ENCODE assay signal across 8 mouse cellular contexts in genomic region chr17:49889629-49890028, GRCm38 (mm10).
A peak's percentile ranks its signal among the peaks of the same experiment; 100 is the strongest.
DNase-seq lines count a peak whose midpoint lies in the region; ATAC-seq and TF ChIP-seq lines count a peak whose summit lies in the region.

No protein-coding gene starts in this region.

- no peak overlapping the region for H3K4me3 ChIP-seq in lung, postnatal 0 days (ENCODE audit: low read depth, low read length)

- H3K36me3 ChIP-seq in lung, postnatal 0 days (ENCODE audit: insufficient read depth, low read length), result no peaks in the 10 kb centered on the region

- 42% methylated on average over 7 of the region's 7 CpGs for WGBS in lung, postnatal 0 days

- no peak overlapping the region for H3K4me2 ChIP-seq in lung, postnatal 0 days (replicated peaks; ENCODE audit: low read depth, low read length)

- DNase-seq in adrenal gland, postnatal 10 days, result peak; percentile 15
- no peak for DNase-seq in adrenal gland, postnatal 25 days
- DNase-seq in lung, postnatal 0 days (ENCODE audit: low spot score), result no peak
- no peak for DNase-seq in lung, postnatal 36 days
- peak; percentile 20 to 39 for DNase-seq in lung, postnatal 4 days
- no peak for DNase-seq in gastrocnemius, adult 8-10 months (ENCODE audit: low spot score in 2 of 2)
- no peak for DNase-seq in gastrocnemius, postnatal 4 days (ENCODE audit: low spot score in 2 of 2)

- ATAC-seq in lung, postnatal 0 days, result peak; percentile 66
- ATAC-seq in activated CD4-positive, CD25-positive, alpha-beta regulatory T cell, adult 4 months, result no peak

- TF ChIP-seq CTCF in lung, postnatal 0 days (IDR thresholded peaks at IDR 0.05), result peak; percentile 50

- H3K9ac ChIP-seq in lung, postnatal 0 days (replicated peaks; ENCODE audit: low read depth), result no peak overlapping the region

- no peak for TF ChIP-seq EP300 in lung, postnatal 0 days (IDR thresholded peaks at IDR 0.05)

- H3K27ac ChIP-seq in lung, postnatal 0 days (ENCODE audit: low read length), result no peak overlapping the region

- no peaks in the 10 kb centered on the region for H3K9me3 ChIP-seq in lung, postnatal 0 days (ENCODE audit: low read length)

- no peaks in the 10 kb centered on the region for H3K4me1 ChIP-seq in lung, postnatal 0 days (ENCODE audit: insufficient read depth, low read depth, low read length)

- H3K27me3 ChIP-seq in lung, postnatal 0 days (replicated peaks; ENCODE audit: insufficient read depth, low read length), result no peaks in the 10 kb centered on the region

Comparison
In these comparisons a context has a peak if more than half of its experiments do, and no peak if none do; other contexts are left out.
1. DNase-seq: peak in adrenal gland, postnatal 10 days (single experiment) and lung, postnatal 4 days (2 of 2); none in adrenal gland, postnatal 25 days (single experiment), lung, postnatal 0 days (single experiment), lung, postnatal 36 days (single experiment), gastrocnemius, adult 8-10 months (0 of 2) and gastrocnemius, postnatal 4 days (0 of 2).